Mouse (Mus musculus) embryo, embryonic 10.5 days (tissue): Measurements from ENCODE around the gene Gpsm3.

Source experiments
- DNase-seq: peaks from one replicate; pipeline ENCODE4 v3.0.0-alpha.2; 2015; ENCODE audit warnings: low spot score

Gene Gpsm3

GRCm38 (mm10) chr17:34629796-34630603, 40.4 kb downstream of the Gpsm3 start:
- no peak for DNase-seq

- no peak for DNase-seq
Measured at GRCm38 (mm10) chr17:34630761-34631301, 41.2 kb downstream of the Gpsm3 start.

- DNase-seq, result no peak
Measured at GRCm38 (mm10) chr17:34631647-34632046, 42.0 kb downstream of the Gpsm3 start.

GRCm38 (mm10) chr17:34632261-34632691, 42.7 kb downstream of the Gpsm3 start:
- peak; percentile 71 for DNase-seq

GRCm38 (mm10) chr17:34635671-34636070, 46.1 kb downstream of the Gpsm3 start:
- DNase-seq, result no peak

GRCm38 (mm10) chr17:34637459-34637858, 47.9 kb downstream of the Gpsm3 start:
- no peak for DNase-seq

- no peak for DNase-seq
Measured at GRCm38 (mm10) chr17:34639461-34640255, 50.1 kb downstream of the Gpsm3 start.

GRCm38 (mm10) chr17:34640778-34641601, 51.4 kb downstream of the Gpsm3 start:
- DNase-seq, result peak; percentile 69
